Mouse (Mus musculus) kidney, postnatal 36 days (tissue): ENCODE measurements around the gene Clps.

Experiments used
- DNase-seq, 2 experiments: peaks; one replicate each; pipeline ENCODE4 v3.0.0; 2021 to 2022; ENCODE audit warnings: mixed read lengths in 2 of 2

Clps gene

DNA sequence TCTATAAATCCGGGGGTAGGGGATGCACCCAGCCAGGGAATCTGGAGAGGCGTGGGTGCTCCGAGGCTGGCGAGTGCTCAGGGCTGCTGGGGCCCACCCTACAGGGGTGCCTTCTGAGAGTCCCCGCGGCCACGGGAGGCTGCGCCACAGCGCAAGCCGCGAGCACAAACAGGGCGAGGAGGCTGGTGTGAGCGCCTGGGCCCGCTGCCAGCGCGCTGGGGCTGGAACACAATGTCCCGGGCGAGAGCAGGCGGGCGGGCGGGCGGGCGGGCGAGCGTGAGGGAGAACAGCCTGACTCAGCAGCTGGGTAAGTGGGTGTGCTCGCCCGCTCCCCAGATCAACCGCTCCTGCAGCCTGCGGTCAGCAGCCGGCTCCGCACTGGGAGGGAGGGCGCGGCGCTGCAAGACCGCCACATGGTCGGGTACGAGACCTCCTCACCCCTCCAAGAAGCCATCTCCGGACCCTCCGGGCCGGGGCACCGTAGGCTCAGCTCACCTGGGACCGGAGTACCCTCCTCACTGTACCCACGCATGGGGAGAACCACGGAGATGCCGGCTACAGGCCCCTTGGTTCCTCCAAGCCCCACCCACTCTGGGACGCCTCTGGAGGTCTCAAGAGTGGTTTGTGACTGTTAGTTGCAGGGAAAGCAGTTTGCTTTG, 42.5 kb downstream of the Clps start:
- DNase-seq, result peak; percentile 97

DNA sequence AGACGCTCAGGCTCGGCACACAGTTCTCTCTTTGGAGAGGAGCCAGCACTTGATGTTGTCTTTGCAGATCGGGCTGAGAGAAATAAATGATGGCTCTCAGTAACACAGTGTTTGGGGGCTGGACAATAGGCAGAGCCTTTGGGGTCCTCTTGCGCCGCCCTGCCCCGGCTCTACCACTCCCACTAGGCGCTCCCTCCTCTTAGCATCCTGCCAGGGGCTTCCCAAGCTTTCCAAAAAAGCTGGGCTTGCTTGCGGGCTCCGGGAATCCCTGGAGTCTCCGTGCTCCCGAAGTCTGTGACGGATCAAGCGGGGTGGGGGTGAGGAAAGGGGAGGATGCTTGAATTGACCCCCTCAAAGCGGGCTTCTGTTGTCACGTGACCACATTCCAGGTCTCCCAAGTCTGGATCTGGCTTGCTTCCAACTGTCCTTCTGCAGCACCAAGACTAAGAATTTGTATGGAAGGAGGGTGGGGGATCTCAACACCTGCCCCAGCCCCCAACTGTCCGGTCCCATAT, 43.1 kb downstream of the Clps start, which contains the start of gene Fkbp5:
Fkbp5 (minus strand) TSS at position 87 of the 515 bp plus-strand sequence.
- peak; percentile 74 to 95 for DNase-seq

- DNase-seq, result no peak
Measured at GRCm38 (mm10) chr17:28516881-28517280, 43.7 kb downstream of the Clps start.

- DNase-seq, result peak; percentile 55 to 91
Measured at GRCm38 (mm10) chr17:28515431-28516341, 44.9 kb downstream of the Clps start.

DNA sequence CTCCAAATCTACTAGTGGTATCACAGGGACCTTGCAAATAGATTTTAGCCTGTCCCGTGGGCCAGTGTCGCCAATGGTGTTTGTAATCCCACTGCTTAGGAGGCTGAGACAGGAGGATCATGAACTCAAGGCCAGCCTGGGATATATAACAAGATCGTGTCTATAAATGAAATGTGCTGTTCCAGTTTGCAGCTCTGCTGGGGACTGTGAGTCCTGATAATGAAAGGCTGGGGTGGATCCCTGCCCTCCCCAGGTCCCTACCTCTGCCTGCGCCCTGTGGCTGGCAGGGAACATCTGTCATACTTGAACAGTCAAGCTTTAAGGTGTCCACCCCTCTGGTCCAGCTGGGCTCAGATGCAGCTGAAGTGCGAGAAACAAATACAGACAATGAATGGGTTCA, 46.0 kb downstream of the Clps start:
- DNase-seq, result no peak

- DNase-seq, result peak in 1 of 2 experiments; percentile 66
Measured at GRCm38 (mm10) chr17:28513844-28514243, 46.7 kb downstream of the Clps start.

- DNase-seq, result no peak
Measured at GRCm38 (mm10) chr17:28513337-28513736, 47.2 kb downstream of the Clps start.

- DNase-seq, result peak; percentile 89 to 97
Measured at GRCm38 (mm10) chr17:28512696-28513095, 47.9 kb downstream of the Clps start.

GRCm38 (mm10) chr17:28511616-28512541, 48.7 kb downstream of the Clps start:
- DNase-seq, result no peak

GRCm38 (mm10) chr17:28510445-28511342, 49.9 kb downstream of the Clps start:
- DNase-seq, result no peak
